Mouse (Mus musculus) embryonic fibroblast, embryonic 13.5 days (primary cell): ENCODE data around the gene Brat1. TPM values are rescaled to one million over a fixed set of nuclear protein-coding genes. Genes with fewer than 3 reads are reported as not detected.

Experiments used
- H3K27ac ChIP-seq: 2 replicates; pipeline ENCODE4 v1.5.1; 2012; ENCODE audit warnings: low read length, control low read depth, inconsistent platforms; ENCODE audit not compliant: insufficient read depth
- H3K4me1 ChIP-seq: 2 replicates; pipeline ENCODE4 v1.6.1; 2011; ENCODE audit warnings: low read length; ENCODE audit not compliant: control insufficient read depth, insufficient read depth
- H3K4me3 ChIP-seq: 2 replicates; pipeline ENCODE4 v1.5.1; 2011; ENCODE audit warnings: mild to moderate bottlenecking, control low read depth, low read length; ENCODE audit not compliant: insufficient read depth
- CTCF ChIP-seq: IDR thresholded peaks from 2 replicates; pipeline ENCODE4 v1.5.1; 2011; ENCODE audit warnings: mild to moderate bottlenecking, control low read depth, low read length, moderate library complexity, borderline replicate concordance; ENCODE audit not compliant: insufficient read depth
- POLR2A ChIP-seq: IDR thresholded peaks from 2 replicates; pipeline ENCODE4 v1.6.1; 2011; ENCODE audit warnings: low read depth, mild to moderate bottlenecking, control low read depth, low read length, moderate library complexity
- polyA plus RNA-seq: library from polyadenylated mRNA; stranded (reverse); fragments of >200 nt; gene quantifications from 2 replicates; pipeline ENCODE4 v1.2.4, GENCODE M21; 2011; ENCODE audit warnings: low read depth; ENCODE audit not compliant: missing spikeins, insufficient read length

Gene Brat1
- polyA plus RNA-seq, 1 experiment = 12.4 TPM

DNA sequence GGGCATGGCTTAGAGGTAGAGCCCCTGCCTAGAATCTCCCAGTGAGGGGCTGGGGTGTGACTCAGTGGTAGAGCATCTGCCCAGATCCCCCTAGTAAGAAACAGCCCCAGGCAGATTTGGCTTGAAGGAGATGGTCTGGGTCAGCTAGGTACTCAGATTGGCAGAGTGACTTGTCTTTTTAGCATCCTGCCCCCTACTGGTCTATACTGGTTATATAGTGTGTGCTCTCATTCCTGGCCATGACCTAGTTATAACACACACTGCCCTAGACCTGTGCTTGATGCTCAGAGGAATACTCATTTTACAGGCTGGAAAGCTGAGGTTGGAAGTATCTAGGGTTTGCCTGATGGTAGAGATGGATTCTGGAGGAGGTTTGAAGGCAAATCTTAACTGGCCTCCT lies 37.1 kb downstream of the Brat1 start:
- Histone ChIP-seq H3K27ac (no peak overlapping the region), H3K4me1 (no peaks in the 10 kb centered on the region), H3K4me3 (no peak overlapping the region)
- TF ChIP-seq POLR2A = no peak
- no peak for TF ChIP-seq CTCF

DNA sequence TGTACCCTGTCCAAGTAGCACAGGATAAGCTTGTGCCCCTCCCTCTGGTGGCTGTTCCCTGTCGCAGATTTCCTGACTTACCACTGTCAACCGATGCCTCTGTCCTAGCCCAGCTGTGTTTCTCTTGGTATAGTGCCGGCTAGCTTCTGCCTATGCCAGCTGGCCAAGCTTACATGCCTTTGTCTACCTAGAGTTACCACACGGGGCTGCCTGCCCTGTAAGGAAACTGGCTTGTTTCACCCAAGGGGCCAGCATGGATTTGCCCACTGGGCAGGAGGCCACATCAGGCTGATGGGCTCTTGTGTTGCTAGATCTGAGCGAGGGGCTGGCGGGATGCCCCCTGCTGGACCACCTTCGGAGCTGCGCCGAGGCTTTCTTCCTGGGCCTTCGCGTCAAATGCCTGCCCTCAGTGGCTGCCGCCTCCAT lies 38.9 kb downstream of the Brat1 start:
- TF ChIP-seq POLR2A (no peak), CTCF (no peak)
- Histone ChIP-seq H3K4me3 (no peak overlapping the region), H3K4me1 (no peaks in the 10 kb centered on the region), H3K27ac (no peak overlapping the region)

DNA sequence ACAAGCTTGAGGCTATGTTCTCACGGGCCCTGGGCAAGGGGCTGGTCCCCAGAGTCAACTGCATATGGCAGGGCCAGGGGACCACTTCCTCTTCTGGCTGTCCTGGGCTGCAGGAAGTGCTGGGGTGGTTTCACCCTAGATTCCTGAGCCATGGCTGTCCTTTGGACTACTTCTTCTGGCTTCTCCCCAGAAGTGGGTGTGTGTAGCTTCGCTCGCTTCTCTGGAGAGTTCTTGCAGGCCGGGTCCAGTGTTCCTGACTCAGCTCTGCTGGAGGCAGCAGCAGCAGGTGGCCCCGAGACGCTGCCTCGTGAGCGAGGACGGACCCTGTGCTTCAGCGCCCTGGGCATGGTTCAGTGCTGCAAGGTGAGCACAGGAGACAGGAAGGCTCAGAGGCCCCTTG lies 43.6 kb downstream of the Brat1 start:
- TF ChIP-seq CTCF (no peak), POLR2A (no peak)
- no peak overlapping the region for H3K27ac ChIP-seq
- H3K4me1 ChIP-seq = no peaks in the 10 kb centered on the region
- H3K4me3 ChIP-seq = no peak overlapping the region

DNA sequence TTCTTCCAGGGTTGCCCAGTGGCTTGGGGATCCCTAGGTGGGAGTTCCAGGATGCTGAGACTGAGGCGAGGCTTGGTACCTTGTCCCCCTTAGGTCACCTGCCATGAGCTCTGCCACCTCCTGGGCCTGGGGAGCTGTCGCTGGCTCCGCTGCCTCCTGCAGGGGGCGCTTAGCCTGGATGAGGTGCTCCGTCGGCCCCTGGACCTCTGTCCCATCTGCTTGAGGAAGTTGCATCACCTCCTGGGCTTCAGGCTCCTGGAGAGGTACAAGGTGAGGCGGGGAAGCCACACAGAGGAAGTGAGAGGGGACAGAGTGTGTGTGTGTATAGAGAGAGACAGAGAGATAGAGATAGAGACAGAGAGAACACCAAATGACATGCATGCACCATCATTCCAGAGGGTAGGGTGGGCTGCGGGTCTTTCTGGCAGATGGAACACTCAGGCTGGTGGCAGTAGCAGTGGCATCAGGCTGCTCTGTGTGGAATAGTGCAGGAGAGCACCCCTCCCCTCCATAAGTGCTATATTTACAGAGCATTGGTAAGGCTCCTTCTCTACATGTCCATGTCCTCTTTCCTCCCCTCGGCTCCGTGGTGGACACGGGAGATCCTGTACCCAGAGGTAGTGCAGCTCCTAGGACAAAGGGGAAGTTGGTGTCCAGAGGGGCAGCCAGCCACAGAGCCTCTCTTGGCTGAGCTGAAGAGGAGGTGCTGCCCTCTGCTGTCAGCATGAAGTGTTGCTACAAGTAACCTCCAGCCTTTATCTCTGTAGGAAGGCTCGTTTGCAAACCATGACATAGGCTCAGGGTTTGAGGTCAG lies 44.5 kb downstream of the Brat1 start:
- no peak overlapping the region for H3K4me3 ChIP-seq

DNA sequence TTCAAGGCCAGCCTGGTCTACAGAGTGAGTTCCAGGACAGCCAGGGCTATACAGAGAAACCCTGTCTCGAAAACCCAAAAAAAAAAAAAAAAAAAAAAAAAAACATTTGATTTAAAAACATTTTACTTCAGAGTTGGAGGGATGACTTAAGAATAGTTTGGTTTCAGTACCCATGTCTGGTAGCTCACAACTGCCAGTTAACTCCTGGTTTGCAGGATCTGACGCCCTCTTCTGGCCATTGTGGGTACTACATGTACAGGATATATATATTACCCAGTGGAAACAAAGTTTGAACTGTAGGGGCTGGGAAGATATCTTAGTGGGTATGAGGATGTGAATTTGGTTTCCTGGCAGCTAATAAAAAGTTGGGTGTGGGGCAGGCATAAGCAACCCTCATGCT lies 46.1 kb downstream of the Brat1 start:
- H3K4me1 ChIP-seq = no peaks in the 10 kb centered on the region
- no peak for TF ChIP-seq CTCF
- TF ChIP-seq POLR2A = no peak

More for the DNA sequence above, 44.5 kb downstream of the Brat1 start:
- peak; percentile 48; the same call in 1 of the 2 replicates for TF ChIP-seq POLR2A
- TF ChIP-seq CTCF = peak; percentile 90
- no peak overlapping the region for H3K27ac ChIP-seq
- H3K4me1 ChIP-seq = no peaks in the 10 kb centered on the region

DNA sequence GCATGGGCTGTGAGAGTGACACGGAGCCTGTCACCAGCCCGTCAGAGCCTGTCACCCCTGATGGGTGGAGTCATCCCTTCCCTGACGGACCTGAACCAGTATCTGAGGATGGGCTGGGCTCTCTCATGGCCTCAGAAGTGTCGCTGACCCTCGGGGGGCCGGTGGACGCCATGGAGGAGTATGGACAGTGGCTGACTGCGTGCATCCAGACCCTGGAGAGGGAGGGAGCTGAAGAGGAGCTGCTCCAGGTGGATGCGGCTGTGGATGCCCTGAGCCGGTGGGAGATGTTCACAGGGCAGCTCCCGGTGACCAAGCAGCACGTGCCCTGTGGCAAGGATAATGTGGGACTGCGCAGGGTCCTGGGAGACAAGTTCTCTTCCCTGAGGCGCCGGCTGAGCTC lies 47.2 kb downstream of the Brat1 start:
- Histone ChIP-seq H3K27ac (no peak overlapping the region), H3K4me3 (no peak overlapping the region), H3K4me1 (no peaks in the 10 kb centered on the region; the same call in 1 of the 2 replicates)
- no peak for TF ChIP-seq CTCF
- no peak for TF ChIP-seq POLR2A

More for the DNA sequence above, 46.1 kb downstream of the Brat1 start:
- Histone ChIP-seq H3K27ac (no peak overlapping the region), H3K4me3 (no peak overlapping the region)

DNA sequence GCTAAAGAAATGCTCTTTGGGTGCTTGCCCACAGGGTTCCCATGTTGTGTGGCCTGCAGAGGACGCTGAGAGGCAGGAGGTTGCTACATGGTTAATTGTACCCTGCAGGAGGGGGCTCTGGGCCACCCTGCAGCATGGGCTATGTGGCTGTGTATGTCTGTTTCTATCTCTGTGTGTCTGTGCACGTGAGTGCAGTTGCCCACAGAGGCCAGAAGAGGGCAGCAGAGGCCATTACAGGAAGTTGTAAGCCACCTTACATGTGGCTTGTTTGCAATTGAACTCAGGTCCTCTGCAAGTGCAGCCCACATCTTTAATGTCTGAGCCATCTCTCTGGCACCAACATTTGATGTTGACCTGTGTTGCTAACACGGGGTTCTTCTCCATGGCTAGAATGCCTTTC lies 47.8 kb downstream of the Brat1 start:
- Histone ChIP-seq H3K27ac (no peak overlapping the region), H3K4me3 (no peak overlapping the region), H3K4me1 (no peaks in the 10 kb centered on the region; the same call in 1 of the 2 replicates)
- TF ChIP-seq CTCF (no peak), POLR2A (no peak)

DNA sequence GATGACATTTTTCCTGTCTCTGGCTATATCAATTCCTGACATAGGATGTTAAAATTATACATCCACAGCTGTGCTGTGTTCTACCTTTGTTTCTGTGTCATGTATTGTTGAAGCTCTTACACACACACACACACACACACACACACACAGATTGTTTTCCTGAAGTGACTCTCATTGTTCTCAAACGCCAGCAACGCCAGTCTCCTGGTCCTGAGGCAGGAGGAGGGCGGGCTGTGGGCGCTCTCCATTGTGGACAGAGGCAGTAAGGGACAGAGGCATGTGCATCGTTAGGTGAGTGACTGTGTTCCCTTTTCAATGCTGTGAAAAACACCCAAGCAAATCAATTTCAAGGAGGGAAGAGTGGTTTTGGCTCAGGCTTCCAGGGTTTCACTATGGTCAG lies 48.4 kb downstream of the Brat1 start:
- no peak overlapping the region for H3K4me3 ChIP-seq
- no peak overlapping the region for H3K27ac ChIP-seq
- TF ChIP-seq CTCF = no peak
- no peak for TF ChIP-seq POLR2A
- no peaks in the 10 kb centered on the region; the same call in 1 of the 2 replicates for H3K4me1 ChIP-seq

DNA sequence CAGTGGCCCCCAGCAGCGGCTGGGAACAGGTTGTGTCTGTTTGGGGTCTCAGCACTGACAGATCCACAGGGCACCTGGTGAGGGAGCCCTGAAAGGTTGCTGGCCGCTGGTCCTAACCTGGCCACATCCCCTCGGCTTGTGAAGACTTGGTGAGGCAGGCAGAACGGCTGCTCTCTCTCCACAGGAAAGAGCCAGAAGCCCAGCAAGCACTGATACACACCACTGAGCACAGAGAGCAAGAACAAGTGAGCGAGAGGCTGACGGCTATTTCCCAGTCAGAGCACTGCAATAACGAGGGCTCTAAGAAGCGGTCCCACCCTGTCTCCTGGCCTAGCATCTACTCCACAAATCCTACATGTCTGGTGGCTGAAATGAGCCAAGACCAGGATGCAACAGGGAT lies 54.1 kb downstream of the Brat1 start:
- H3K4me1 ChIP-seq = no peaks in the 10 kb centered on the region; the same call in 1 of the 2 replicates
- no peak overlapping the region for H3K27ac ChIP-seq
- no peak overlapping the region for H3K4me3 ChIP-seq
- TF ChIP-seq POLR2A (no peak), CTCF (no peak)

DNA sequence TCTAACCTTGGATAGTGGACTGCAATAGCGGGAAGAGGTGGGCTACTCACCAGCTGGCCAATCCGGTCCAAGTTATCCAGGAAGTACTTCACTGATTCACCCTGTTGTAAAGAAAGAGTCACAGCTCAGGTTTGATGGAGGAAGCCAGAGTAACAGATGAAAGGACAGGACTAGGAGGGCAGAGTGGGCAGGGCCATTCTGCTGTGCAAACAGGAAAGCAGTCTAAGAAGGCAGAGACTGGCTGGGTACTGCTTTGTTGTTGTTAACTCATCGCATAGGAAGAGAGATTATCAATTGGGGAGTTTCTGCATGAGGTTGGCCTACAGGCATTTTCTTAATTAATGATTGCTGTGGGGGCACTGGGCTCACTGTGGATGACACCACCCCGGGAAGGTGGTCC lies 57.7 kb downstream of the Brat1 start:
- H3K4me3 ChIP-seq = no peak overlapping the region
- peaks cover 11% of the 10 kb centered on the region; the same call in 1 of the 2 replicates for H3K4me1 ChIP-seq
- H3K27ac ChIP-seq = no peak overlapping the region
- TF ChIP-seq POLR2A (no peak), CTCF (no peak)
